Mouse (Mus musculus) liver, embryonic 12.5 days (tissue): ENCODE data around the gene Zbtb37. TPM values are rescaled to one million over a fixed set of nuclear protein-coding genes. Genes with fewer than 3 reads are reported as not detected.

Source experiments
- ATAC-seq: fragments of 200-750 bp; cut with Nextera tagmentation; 2 replicates; pipeline ENCODE4 v1.8.0; 2017; ENCODE audit warnings: moderate number of reproducible peaks, mild to moderate bottlenecking, moderate library complexity
- H3K27ac ChIP-seq: fragments of 300-500 bp; sonication (generic); 2 replicates; pipeline ENCODE4 v1.5.1; 2016; ENCODE audit warnings: mild to moderate bottlenecking
- H3K27me3 ChIP-seq: fragments of 300-500 bp; sonication (generic); replicated peaks from 2 replicates; pipeline ENCODE4 v1.6.1; 2016; ENCODE audit warnings: mild to moderate bottlenecking, moderate library complexity
- H3K36me3 ChIP-seq: fragments of 300-500 bp; sonication (generic); 2 replicates; pipeline ENCODE4 v1.6.1; 2016; ENCODE audit warnings: mild to moderate bottlenecking, moderate library complexity
- H3K4me1 ChIP-seq: fragments of 300-500 bp; sonication (generic); 2 replicates; pipeline ENCODE4 v1.6.1; 2016
- H3K4me2 ChIP-seq: fragments of 300-500 bp; sonication (generic); 2 replicates; pipeline ENCODE4 v1.6.1; 2016; ENCODE audit warnings: mild to moderate bottlenecking, moderate library complexity
- H3K4me3 ChIP-seq: fragments of 300-500 bp; sonication (generic); 2 replicates; pipeline ENCODE4 v1.5.1; 2016; ENCODE audit warnings: mild to moderate bottlenecking, moderate library complexity
- H3K9ac ChIP-seq: fragments of 300-500 bp; sonication (generic); 2 replicates; pipeline ENCODE4 v1.6.1; 2016; ENCODE audit warnings: mild to moderate bottlenecking, moderate library complexity
- H3K9me3 ChIP-seq: fragments of 300-500 bp; sonication (generic); replicated peaks from 2 replicates; pipeline ENCODE4 v1.6.1; 2016; ENCODE audit warnings: mild to moderate bottlenecking, moderate library complexity
- WGBS: fragments of 180-500 bp; shearing (Covaris S2); methylation state at CpG from one replicate; pipeline ENCODE4 v1.1.7; 2016; ENCODE audit not compliant: insufficient replicate concordance; 5-methylcytosine and 5-hydroxymethylcytosine counted together
- polyA plus RNA-seq: library from polyadenylated mRNA; unstranded; fragments of >200 nt; fragmentation: Nextera tagmentation; extraction: Ambion mirVana; gene quantifications from 2 replicates; pipeline ENCODE4 v1.2.1, GENCODE M21; 2016

Gene Zbtb37
- polyA plus RNA-seq, result 2.5 and 3.1 TPM in 2 replicates

DNA sequence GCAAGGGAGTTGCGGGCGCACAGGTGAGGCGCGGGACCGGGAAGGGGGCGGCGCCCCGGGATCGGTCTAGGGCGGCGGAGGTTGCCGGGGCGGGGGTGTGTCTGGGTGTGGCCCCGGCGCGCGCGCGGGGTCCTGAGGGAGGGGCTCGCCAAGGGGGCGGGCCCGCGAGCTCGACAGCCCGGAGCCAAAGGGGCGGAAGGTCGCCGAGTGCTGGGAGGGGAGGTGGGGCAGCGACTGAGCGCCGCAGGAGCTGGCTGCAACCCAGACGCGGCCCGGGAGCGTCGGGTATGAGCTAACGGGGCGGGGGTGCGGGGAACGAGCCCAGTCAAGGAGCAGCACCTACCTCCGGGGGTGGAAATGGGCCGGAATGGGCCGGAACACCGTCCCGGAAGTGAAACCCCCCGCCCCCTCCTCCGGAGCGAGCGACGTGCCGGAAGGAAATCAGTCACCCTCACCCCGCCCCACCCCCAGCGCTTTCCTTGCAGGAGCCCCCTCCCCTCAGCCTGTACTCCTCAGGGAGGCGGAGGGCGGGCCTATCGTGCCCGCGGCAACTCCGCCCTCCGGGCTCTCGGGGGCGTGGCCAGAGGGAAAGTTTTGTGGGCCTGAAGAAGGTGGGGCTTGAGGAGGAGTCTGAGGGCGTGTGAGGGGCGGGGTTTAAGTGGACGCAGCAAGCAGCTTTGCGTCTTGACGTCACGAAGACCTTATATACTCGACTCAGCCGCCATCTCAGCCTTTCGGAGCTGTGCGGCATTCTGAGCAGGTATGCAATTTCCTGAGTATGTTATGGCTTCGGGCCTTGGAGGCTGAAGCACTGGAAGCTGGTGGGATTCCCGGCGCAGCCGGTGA, at the start of gene Zbtb37:
Zbtb37 (minus strand) TSS at position 415 of the 846 bp plus-strand sequence.
- Histone ChIP-seq H3K4me1 (peaks cover 47% of the 10 kb centered on the region), H3K4me3 (peak within 1 kb of the TSS; percentile 78), H3K36me3 (peaks cover 60% of the 10 kb centered on the region), H3K27ac (peak within 1 kb of the TSS; percentile 96), H3K27me3 (no peaks in the 10 kb centered on the region), H3K9ac (peak within 1 kb of the TSS; percentile 88), H3K4me2 (peak within 1 kb of the TSS; percentile 88), H3K9me3 (no peaks in the 10 kb centered on the region)
- WGBS, result under 1% methylated on average over 71 of the region's 76 CpGs
- peak; percentile 81 for ATAC-seq

DNA sequence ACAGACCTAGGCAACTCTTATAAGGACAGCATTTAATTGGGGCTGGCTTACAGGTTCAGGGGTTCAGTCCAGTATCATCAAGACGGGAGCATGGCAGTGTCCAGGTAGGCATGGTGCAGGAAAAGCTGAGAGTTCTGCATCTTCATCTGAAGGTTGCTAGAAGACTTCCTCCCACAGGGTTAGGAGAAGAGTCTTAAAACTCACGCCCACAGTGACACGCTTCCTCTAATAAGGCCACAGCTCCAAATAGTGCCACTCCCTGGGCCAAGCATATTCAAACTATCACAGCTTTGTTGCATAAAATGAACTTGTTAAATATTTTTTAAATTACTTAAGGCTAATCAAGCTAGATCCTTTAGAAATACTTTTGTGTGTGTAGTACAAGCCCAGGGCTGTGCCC, 42.6 kb upstream of the Zbtb37 start:
- Histone ChIP-seq H3K9me3 (no peaks in the 10 kb centered on the region), H3K4me1 (peaks cover 33% of the 10 kb centered on the region), H3K9ac (no peak overlapping the region), H3K4me3 (no peak overlapping the region), H3K27ac (no peak overlapping the region), H3K4me2 (no peak overlapping the region), H3K36me3 (peaks cover 84% of the 10 kb centered on the region), H3K27me3 (no peaks in the 10 kb centered on the region)
- ATAC-seq, result no peak
- 80% methylated on average over 3 of the region's 3 CpGs for WGBS

GRCm38 (mm10) chr1:161076238-161076637, 41.6 kb upstream of the Zbtb37 start:
- Histone ChIP-seq H3K4me1 (peaks cover 36% of the 10 kb centered on the region), H3K27ac (no peak overlapping the region), H3K9me3 (no peaks in the 10 kb centered on the region), H3K27me3 (no peaks in the 10 kb centered on the region), H3K36me3 (peaks cover 76% of the 10 kb centered on the region), H3K4me3 (no peak overlapping the region), H3K4me2 (no peak overlapping the region), H3K9ac (no peak overlapping the region)
- WGBS, result 76% methylated on average over 6 of the region's 6 CpGs
- ATAC-seq, result no peak

GRCm38 (mm10) chr1:161071272-161071620, 36.6 kb upstream of the Zbtb37 start:
- H3K36me3 ChIP-seq, result peaks cover 33% of the 10 kb centered on the region
- no peaks in the 10 kb centered on the region for H3K9me3 ChIP-seq
- H3K9ac ChIP-seq, result peak overlapping the region; percentile 83
- ATAC-seq, result no peak
- H3K4me1 ChIP-seq, result peaks cover 43% of the 10 kb centered on the region
- peak overlapping the region; percentile 71 for H3K4me3 ChIP-seq
- H3K4me2 ChIP-seq, result peak overlapping the region; percentile 90
- no peaks in the 10 kb centered on the region for H3K27me3 ChIP-seq
- H3K27ac ChIP-seq, result peak overlapping the region; percentile 79
- WGBS, result under 1% methylated on average over 12 of the region's 12 CpGs

DNA sequence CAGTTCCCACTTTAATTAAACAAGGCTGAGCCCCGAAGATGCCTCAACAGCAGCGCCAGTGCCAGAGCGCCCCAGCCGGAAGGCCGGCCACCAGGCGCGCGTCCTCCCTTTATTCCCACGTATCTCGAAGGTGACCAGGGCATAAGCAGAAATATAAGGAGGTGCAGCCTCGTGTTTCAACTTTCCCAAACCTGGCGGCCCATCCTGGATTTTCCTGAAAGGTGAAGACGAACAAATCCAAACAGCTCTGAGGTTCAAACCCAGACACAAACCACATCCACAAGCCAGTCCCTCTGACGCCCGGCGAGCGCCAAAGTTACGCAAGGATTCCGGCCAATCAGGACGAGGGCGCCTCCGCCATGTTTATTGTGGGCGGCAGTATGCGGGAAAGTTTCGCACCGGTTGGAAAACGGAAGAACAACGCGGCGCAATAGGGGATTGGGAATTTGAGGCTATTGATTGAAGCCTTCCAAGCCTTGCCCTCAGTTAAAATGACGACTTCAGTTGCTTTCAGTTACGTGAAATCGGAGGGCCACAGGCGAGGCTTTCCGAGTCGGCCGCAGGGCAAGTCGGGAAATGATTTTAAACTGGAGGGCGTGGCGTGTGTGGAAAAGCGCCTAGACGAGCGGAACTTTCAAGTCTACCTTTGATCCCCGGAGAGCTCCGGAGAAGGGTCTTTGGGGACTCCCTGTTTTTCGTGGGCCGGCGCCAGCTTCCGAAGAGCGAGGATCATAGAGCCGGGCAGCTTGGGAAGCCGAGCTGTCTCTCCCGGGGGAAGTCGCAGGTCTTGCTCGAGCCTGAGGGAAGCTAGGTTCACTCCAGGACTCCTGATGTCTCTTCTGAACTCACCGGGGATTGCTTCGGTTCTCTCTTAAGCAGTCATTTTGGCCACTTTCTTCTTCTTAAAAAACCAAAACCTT, 36.0 kb upstream of the Zbtb37 start, which contains the start of the genes Dars2 and Cenpl:
Dars2 (minus strand) TSS at position 307 of the 920 bp plus-strand sequence.
Cenpl (plus strand) TSS at position 362 of the 920 bp plus-strand sequence.
- ATAC-seq, result peak; percentile 92
- Histone ChIP-seq H3K27ac (peak within 1 kb of the TSS; percentile 79), H3K9ac (peak within 1 kb of the TSS; percentile 83), H3K4me1 (peaks cover 37% of the 10 kb centered on the region), H3K4me2 (peak within 1 kb of the TSS; percentile 90), H3K36me3 (peaks cover 30% of the 10 kb centered on the region), H3K27me3 (no peaks in the 10 kb centered on the region), H3K4me3 (peak within 1 kb of the TSS; percentile 71), H3K9me3 (no peaks in the 10 kb centered on the region)
- under 1% methylated on average over 57 of the region's 57 CpGs for WGBS

GRCm38 (mm10) chr1:161063351-161063750, 28.7 kb upstream of the Zbtb37 start:
- Histone ChIP-seq H3K9ac (no peak overlapping the region), H3K4me3 (no peak overlapping the region), H3K4me2 (no peak overlapping the region), H3K27ac (no peak overlapping the region), H3K9me3 (no peaks in the 10 kb centered on the region), H3K36me3 (peaks cover 53% of the 10 kb centered on the region), H3K4me1 (no peaks in the 10 kb centered on the region), H3K27me3 (no peaks in the 10 kb centered on the region)
- WGBS, result 81% methylated on average over 1 of the region's 1 CpGs
- ATAC-seq, result no peak

DNA sequence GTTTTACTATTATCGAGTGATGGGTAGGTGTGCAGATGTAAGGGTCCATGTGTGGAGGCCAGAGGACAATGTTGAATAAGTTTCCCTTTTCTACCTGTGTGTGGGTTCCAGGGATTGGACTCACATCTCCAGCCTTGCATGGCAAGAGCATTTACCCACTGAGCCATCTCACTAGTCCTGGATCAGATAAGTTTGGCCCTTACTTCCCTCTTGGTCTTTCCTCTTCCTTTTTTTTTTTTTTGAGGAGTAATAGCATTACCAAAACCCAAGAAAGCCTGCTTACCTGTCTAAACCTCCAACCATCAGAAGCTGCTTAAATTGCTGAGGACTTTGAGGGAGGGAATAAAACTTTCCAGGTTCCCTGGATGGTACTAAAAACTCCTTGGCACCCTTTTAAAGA, 22.5 kb upstream of the Zbtb37 start:
- no peak overlapping the region for H3K9ac ChIP-seq
- no peak overlapping the region for H3K4me3 ChIP-seq
- no peaks in the 10 kb centered on the region for H3K9me3 ChIP-seq
- no peak overlapping the region for H3K27ac ChIP-seq
- H3K4me2 ChIP-seq, result no peak overlapping the region
- no peak for ATAC-seq
- no peaks in the 10 kb centered on the region for H3K4me1 ChIP-seq
- H3K36me3 ChIP-seq, result peaks cover 73% of the 10 kb centered on the region
- 87% methylated on average over 1 of the region's 1 CpGs for WGBS
- no peaks in the 10 kb centered on the region for H3K27me3 ChIP-seq

GRCm38 (mm10) chr1:161046972-161047371, 12.3 kb upstream of the Zbtb37 start:
- 62% methylated on average over 3 of the region's 3 CpGs for WGBS
- Histone ChIP-seq H3K27me3 (no peaks in the 10 kb centered on the region), H3K36me3 (peaks cover 95% of the 10 kb centered on the region), H3K4me3 (no peak overlapping the region), H3K4me1 (no peaks in the 10 kb centered on the region), H3K27ac (no peak overlapping the region), H3K4me2 (no peak overlapping the region), H3K9ac (no peak overlapping the region), H3K9me3 (no peaks in the 10 kb centered on the region)
- no peak for ATAC-seq

GRCm38 (mm10) chr1:161041261-161042020, 6.8 kb upstream of the Zbtb37 start:
- no peak overlapping the region for H3K27ac ChIP-seq
- ATAC-seq, result no peak
- H3K9ac ChIP-seq, result no peak overlapping the region
- H3K4me3 ChIP-seq, result no peak overlapping the region
- 77% methylated on average over 7 of the region's 7 CpGs for WGBS
- H3K4me1 ChIP-seq, result peaks cover 24% of the 10 kb centered on the region
- H3K4me2 ChIP-seq, result no peak overlapping the region
- H3K27me3 ChIP-seq, result no peaks in the 10 kb centered on the region
- H3K9me3 ChIP-seq, result no peaks in the 10 kb centered on the region
- peaks cover 91% of the 10 kb centered on the region for H3K36me3 ChIP-seq

- no peak for ATAC-seq
- Histone ChIP-seq H3K27ac (peak overlapping the region; percentile 85), H3K9ac (no peak overlapping the region), H3K9me3 (no peaks in the 10 kb centered on the region), H3K27me3 (no peaks in the 10 kb centered on the region), H3K36me3 (peaks cover 91% of the 10 kb centered on the region), H3K4me2 (no peak overlapping the region), H3K4me3 (no peak overlapping the region), H3K4me1 (peaks cover 24% of the 10 kb centered on the region)
Observed at GRCm38 (mm10) chr1:161040855-161041254, 6.2 kb upstream of the Zbtb37 start.

DNA sequence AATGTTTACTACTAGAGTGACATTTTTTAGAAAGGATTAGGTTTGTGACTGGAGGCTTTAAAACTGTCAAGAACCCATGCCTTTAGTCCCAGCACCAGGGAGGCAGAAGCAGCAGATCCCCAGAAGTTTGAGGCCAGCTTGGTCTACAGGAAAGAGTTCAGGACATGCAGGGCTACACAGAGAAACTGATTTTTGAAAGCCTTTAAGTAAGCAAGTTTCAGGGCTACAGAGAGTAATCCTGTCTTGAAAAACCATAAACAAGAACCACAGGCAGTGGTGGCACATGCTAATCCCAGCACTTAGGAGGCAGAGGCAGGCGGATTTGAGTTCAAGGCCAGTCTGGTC, 5.7 kb upstream of the Zbtb37 start:
- H3K4me2 ChIP-seq, result no peak overlapping the region
- H3K9me3 ChIP-seq, result no peaks in the 10 kb centered on the region
- 71% methylated on average over 1 of the region's 1 CpGs for WGBS
- peaks cover 24% of the 10 kb centered on the region for H3K4me1 ChIP-seq
- no peak overlapping the region for H3K4me3 ChIP-seq
- H3K36me3 ChIP-seq, result peaks cover 91% of the 10 kb centered on the region
- no peak overlapping the region for H3K9ac ChIP-seq
- peak overlapping the region; percentile 85 for H3K27ac ChIP-seq
- no peak; the same call in 1 of the 2 replicates for ATAC-seq
- H3K27me3 ChIP-seq, result no peaks in the 10 kb centered on the region
